Mouse (Mus musculus) gastrocnemius, adult 8-10 months (tissue): ENCODE results near the gene Rpp21. TPM values are rescaled to one million over a fixed set of nuclear protein-coding genes. Genes with fewer than 3 reads are reported as not detected.

ENCODE experiments used
- DNase-seq, 2 experiments: peaks; one replicate each; pipeline ENCODE4 v3.0.0; 2022; ENCODE audit warnings: low spot score in 2 of 2
- total RNA-seq, 4 experiments: library from RNA; stranded (reverse); gene quantifications; 2 replicates each; pipeline ENCODE4 v1.2.4; 2022

Rpp21 gene
- 10 to 100 TPM; 31.1 to 42.0 (median 33.5) TPM for total RNA-seq

GRCm38 (mm10) chr17:36257969-36258368, at the start of gene Rpp21:
Rpp21 (minus strand) TSS chr17:36258069.
- DNase-seq = no peak

GRCm38 (mm10) chr17:36286390-36286789, 28.5 kb upstream of the Rpp21 start, which contains the start of gene H2-M10.2:
H2-M10.2 (minus strand) TSS chr17:36286490.
- DNase-seq = no peak

- no peak for DNase-seq
Observed at GRCm38 (mm10) chr17:36281521-36282245, 23.8 kb upstream of the Rpp21 start.

GRCm38 (mm10) chr17:36274776-36275175, 16.9 kb upstream of the Rpp21 start:
- DNase-seq = no peak

- DNase-seq = no peak
Observed at GRCm38 (mm10) chr17:36273796-36274195, 15.9 kb upstream of the Rpp21 start.

- DNase-seq = no peak
Observed at GRCm38 (mm10) chr17:36272643-36273366, 14.9 kb upstream of the Rpp21 start.

GRCm38 (mm10) chr17:36271586-36272256, 13.9 kb upstream of the Rpp21 start, which contains the start of gene Trim39:
Trim39 (minus strand) TSS chr17:36272247.
- peak; percentile 64 to 73 for DNase-seq

- peak; percentile 76 to 80 for DNase-seq
Observed at GRCm38 (mm10) chr17:36270956-36271585, 13.2 kb upstream of the Rpp21 start.

- DNase-seq = no peak
Observed at GRCm38 (mm10) chr17:36265834-36266233, 8.0 kb upstream of the Rpp21 start.

- no peak for DNase-seq
Observed at GRCm38 (mm10) chr17:36264273-36264925, 6.5 kb upstream of the Rpp21 start.

GRCm38 (mm10) chr17:36261511-36262166, 3.8 kb upstream of the Rpp21 start:
- DNase-seq = no peak

GRCm38 (mm10) chr17:36257241-36257947, 475 bp downstream of the Rpp21 start:
- DNase-seq = peak; percentile 55 to 63

- DNase-seq = no peak
Observed at GRCm38 (mm10) chr17:36253087-36253600, 4.7 kb downstream of the Rpp21 start.

GRCm38 (mm10) chr17:36252250-36252876, 5.5 kb downstream of the Rpp21 start:
- DNase-seq = no peak

- no peak for DNase-seq
Observed at GRCm38 (mm10) chr17:36248886-36249285, 9.0 kb downstream of the Rpp21 start.

GRCm38 (mm10) chr17:36245741-36246140, 12.1 kb downstream of the Rpp21 start:
- DNase-seq = no peak

GRCm38 (mm10) chr17:36244031-36244430, 13.8 kb downstream of the Rpp21 start:
- no peak for DNase-seq

- no peak for DNase-seq
Observed at GRCm38 (mm10) chr17:36240637-36241213, 17.1 kb downstream of the Rpp21 start.
